Mouse (Mus musculus): ENCODE results near the gene Nol12.

Nol12 gene

DNA sequence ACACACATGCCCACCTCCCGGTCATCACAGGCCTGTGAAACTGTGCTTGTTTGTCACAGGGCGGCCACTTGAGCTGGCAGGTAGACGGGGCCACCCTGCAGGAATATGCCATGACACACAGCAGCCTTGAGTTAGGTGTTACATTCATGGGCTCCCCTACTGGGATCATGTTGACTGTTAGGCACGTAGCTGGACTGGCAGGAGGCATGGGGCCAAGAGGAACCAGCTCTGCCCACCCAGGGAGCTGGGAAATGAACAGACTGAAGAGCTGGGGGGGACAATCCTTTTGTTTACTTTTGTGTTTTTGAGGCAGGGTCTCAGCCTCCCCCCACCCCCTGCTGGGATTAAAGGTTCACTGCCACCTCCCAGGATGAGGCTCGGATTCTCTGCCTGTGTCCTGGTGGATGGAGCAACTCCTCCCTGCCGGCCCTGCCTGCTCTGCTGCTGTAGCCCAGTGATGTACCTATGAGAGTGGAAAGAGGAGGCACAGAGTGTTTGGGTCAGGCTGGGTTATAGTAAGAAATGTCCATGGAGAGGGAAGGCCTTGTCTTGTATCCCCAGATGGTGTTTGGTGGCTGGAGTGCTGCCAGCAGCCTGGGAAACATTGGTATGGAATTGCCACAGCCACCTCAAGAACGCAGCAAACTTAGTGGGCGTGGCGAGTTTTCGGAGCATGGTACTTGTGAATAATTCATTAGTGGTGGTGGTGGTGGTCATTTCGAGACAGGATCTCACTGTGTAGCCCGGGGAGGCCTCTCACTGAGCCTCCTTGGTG is 18.5 kb upstream of the Nol12 start:
- no peak for DNase-seq

DNA sequence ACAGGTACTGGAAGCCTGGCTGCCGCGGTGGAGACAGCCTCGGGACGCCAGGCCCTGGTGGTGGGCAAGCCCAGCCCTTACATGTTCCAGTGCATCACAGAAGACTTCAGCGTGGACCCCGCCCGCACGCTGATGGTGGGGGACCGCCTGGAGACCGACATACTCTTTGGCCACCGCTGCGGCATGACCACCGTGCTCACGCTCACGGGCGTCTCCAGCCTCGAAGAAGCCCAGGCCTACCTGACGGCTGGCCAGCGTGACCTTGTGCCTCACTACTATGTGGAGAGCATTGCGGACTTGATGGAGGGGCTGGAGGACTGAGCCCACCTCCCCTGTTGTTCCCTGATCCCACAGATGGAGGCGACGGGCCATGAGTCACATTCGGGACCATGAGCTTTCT is 16.6 kb upstream of the Nol12 start:
- DNase-seq: no peak

DNA sequence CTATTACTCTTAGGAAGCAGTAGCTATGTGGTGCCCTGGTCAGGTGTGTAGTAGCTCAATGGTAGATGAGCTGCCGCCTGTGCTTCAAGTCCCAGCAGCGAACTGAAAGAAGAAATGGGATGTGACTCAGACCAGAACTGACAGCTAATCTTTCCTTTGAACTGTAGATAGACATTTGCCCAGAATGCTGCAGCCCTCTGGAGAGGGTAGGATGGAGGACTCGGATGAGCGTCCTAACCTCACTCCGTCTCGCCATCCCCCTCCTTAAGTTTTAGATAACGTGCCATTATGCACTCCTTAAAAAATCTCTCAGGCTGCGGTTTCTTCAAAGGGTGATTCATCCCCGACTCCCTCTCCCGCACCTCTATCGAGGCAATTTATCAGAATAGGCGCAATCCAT is 14.8 kb upstream of the Nol12 start:
- no peak for DNase-seq

DNA sequence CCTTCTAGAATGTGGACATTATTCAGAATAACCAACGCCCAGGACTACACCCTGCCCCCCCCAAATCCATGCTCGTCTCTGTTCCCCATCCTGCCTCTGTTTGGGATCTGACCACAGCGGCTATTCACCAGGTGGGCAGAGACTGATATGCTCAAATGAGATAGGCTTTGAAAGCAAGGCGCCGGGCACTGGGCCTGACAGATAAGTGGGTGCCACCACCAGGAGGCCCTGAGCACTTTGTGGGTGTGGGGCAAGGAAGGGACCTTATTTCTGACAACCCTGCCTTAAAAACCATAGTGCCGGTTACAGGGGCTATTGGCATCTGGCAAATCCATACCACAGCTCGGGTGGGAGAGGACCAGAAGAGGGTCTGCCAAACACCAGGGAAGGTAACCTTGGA is 12.0 kb upstream of the Nol12 start:
- DNase-seq: no peak

DNA sequence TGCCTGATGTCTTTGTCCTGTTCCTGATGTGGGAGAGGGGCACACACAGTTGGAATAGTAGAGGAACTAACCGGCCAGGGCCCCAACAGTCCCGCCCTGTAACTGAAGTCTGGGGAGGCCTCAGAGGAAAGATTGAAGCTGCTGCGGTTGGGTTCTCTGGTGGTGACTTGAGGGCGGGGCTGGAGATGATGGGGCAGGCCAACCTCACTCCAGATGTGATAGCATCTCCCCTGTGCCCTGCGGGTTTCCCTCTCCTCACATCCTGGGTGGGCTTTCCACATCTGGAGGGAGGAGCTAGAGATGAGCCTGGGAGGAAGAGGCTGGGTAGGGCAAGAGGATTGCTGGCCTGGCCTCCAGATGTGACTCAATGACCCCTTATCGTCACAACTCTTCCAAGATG is 11.1 kb upstream of the Nol12 start:
- DNase-seq: no peak

DNA sequence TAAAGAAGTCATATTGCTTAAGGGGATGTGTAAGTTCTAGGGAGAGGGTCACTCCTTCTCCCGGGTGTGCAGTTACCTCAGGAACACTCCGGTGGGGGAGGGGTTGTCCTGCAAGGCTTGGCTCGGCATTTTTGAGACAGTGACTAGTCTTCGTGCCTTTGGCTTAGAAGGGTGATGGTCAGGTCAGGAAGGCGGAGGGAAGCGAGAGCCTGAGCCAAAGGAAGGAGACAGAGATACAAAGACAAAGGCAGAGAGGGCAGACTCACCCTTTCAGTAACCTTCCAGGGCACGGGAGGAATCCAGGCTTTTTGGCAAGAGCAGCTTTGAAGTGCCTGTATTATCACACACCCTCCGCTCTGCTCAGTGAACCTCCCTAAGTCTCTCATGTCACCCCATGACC is 9.6 kb upstream of the Nol12 start:
- no peak for DNase-seq

DNA sequence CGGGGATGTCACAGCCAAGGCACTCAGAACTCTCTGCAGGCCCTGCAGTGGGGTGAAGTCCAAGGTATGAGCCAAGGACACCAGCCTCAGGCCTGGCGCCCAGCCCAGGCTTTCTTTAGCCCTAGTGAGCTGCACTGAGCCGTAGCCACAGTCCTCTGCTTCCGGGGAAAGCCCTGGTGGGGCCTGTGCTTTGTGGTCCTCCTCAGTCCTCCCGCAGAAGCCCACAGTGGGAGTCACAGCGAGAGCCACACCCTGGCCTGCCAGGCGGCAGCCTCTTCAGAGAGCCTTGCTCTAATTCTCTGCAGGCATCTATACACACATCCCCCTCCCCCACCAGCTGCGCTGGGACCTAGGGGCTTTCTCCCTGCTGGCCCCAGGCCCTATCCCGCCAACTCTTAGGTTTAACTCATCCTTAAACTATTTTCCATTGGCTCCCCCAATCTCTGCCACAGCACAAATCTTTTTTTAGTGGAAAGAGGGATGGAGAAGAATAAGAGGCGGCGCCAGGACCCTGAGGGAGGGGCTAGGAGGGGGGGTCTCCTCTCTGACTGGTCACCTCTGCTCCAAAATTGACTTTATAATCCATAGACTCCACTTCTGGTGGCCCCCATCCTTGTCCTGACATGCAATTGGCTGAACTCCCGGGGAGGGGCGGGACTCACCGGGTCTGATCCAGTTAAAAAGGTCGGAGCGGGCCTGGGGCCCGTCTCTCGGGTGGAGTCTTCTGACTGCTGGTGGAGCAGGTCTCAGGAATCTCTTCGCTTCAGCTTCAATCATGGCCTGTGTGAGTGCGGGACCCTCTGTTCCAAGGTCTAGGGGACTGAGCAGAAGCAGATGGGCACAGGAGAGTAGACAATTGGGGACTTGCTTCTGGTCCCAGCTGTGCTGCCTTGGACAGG is 8.5 kb upstream of the Nol12 start, which contains the start of gene Lgals1:
TSS of gene Lgals1 (plus strand) at position 705 of the 899 bp plus-strand sequence.
- peak; percentile 46 for DNase-seq

DNA sequence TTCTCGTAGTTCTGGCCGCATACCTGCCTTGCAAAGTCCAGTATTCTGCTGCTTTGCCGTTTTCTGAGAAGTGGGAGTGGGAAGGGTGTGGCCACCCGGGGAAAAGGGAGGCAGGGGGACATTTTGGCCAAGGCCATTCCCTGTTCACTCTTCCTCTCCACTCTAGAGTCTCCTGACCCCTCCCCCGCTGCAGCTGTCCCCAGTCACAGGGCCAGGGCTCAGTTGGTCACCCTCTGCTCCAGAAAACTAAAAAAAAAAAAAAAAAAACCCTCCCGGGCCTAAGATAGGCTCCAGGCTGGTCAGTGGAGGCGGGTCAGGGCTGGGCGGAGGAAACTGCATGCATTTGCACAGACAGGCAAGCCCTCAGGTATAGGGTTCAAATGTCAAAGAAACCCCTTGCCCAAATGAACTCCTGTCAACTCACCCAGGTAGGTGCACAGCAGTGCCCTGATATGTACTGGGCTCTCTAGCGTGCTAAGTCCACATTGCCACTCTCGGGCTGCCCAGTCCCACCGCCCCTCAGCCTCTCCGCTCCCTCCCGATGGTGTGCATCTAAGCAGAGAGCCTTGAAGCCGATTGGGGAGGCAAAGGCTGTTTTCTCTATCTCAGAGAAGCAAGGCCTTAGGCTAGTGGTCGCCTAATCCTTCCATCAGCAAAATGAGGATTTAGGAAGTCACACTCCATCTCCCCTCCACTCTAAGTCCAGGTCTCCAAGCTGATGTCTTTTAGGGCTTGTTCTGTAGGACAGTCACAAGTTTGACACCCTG is 7.5 kb upstream of the Nol12 start:
- no peak for DNase-seq

DNA sequence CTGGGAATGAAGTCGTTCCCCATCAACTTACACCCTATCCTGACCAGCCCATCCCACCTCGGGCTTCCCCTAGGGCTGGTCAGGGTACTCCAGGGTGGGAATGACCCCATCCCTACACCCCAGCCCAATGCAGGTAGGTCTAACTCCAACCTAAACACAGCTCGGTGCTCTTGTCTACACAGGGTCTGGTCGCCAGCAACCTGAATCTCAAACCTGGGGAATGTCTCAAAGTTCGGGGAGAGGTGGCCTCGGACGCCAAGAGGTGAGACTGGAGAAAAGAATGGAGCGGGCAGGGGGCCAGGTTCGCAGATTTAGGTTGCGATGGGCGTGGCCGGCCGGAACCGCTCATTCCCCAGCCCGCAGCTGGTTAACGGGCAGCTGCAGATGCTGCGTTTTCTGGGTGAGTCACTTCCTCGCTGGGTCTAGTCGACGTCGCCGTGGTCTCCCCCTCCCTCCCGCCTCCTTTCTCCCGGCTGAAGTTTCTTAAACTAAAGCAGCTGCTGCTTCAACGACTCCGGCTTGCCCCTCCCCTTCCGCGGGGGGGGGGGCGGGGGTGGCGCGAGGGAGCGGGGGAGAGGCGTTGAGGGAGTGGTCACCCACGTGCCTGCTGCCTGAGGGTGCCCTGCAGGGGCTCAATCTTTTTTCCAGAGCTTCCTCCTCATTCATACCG is 6.8 kb upstream of the Nol12 start:
- DNase-seq: peak; percentile 69

DNA sequence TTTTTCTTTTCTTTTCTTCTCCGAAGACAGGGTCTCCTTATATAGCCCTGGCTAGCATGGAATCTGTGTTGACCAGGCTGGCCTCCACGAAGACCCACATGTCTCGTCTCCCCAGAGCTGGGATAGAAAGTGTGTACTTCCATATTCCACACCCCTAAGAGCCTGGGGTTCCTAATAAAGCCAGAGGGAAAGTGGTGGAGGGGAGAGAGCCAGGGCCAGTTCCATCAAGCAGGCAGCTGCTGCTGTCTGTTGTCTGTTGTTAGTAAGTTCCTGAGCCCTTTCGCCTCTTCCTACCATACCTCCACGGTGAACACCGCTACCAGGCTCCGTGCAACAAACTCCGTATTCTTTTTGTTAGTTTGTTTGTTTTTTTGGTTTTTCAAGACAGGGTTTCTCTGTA is 6.2 kb upstream of the Nol12 start:
- DNase-seq: no peak

DNA sequence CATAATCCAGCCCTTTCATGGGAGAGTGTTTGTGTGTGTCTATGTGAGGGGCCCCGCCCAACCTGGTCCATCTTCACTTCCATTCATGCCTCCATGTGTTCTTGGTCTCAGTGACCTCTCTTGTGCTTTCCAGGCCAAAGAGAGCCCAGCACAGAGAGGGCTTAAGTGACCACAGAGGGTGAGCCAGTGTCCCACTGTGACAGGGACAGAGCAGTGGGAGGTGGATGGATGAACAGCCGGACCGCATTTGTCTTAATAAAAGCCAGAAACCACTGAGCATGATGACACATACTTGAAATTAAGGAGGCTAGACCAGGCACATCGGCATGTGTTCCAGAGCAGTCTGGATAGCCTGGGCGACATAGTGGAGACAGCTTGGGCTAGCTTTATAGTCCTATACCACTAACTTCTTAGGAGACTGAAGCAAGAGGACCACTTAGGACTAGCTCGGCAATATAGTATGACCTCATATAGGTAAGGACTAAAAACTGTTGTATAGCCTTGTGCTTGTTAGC is 4.5 kb upstream of the Nol12 start:
- DNase-seq: no peak

DNA sequence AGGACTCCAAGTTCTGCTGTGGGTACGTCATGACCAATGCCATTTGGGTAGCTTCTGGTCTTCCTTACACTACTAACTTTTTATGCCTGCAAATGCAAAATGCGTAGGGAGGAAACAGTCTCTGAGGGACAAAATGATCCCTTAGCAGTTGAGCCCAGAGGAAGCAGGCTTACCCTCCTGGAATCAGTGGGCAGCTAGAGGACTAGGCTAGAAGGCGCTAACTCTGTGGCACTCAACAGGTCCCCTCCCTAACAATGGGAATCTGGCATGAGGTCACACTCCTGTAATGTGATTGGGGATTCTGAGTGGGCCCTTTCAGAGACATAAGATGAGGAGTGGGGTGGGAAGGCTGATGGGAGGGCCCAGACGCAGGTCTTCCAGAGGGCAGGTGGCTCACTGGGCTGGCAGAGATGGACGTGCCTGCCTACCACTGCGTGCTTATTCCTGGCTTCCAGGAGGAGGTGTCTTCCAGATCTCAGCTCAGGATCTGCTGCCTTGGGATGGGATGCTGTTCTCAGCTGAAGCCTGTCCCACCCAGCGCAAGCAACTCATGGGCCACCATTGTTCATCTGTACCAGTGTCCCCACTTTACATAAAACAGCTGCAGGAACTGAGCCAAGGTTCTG is 3.8 kb upstream of the Nol12 start:
- no peak for DNase-seq

DNA sequence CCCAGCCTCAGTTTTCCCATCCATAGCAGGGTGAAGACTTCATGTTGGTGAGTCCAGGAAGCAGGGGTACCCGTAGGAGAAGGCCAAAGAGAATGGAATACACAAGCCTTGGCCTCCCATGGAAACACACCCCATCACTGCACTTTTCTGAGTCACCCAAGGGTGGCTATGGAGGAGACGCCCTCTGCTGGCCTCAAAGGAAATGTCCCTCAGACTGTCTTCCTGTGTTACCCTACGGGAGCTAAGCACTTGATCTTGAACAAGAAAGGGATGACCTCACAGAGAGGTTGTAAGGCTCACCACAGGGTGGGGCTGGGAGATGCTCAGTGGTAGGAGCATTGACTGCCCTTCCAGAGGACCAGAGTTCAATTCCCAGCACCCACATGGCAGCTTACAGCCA is 3.2 kb upstream of the Nol12 start:
- no peak for DNase-seq

DNA sequence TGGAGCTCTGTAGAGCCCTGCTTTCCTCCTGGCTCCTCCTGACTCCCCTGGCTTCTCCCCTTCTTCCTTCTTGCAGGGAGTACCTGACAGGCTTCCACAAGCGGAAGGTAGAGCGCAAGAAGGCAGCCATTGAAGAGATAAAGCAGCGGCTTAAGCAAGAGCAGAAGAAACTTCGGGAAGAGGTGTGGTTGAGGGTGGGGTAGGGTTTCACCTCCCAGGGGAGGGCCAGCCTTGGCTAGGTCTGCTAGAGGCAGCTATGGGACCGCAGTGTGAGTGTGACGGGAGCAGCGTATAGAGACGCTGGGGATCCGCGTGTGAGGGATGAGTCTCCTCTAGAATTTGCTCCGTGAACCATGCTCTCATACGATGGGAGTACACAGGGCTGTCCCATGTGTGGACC is 1.7 kb downstream of the Nol12 start:
- no peak for DNase-seq

DNA sequence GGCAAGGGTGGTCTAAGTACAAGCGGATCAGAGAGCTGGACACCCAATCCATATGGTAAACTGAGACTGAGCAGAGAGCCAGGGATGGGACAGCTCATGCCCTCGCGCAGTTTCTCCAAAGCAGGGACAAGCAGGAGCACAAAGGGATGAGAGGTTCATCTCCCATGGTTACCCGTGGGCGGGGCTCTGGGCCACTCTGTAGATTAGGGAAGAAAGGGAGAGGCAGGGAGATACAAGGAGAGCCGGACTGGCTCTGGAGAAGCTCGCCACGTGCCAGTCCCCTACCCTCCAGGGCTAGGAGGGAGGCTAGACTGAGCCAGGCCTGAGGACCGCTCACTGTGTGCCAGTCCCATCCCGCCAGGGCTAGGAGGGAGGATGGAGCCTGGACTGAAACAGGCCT is 2.6 kb downstream of the Nol12 start:
- DNase-seq: no peak

DNA sequence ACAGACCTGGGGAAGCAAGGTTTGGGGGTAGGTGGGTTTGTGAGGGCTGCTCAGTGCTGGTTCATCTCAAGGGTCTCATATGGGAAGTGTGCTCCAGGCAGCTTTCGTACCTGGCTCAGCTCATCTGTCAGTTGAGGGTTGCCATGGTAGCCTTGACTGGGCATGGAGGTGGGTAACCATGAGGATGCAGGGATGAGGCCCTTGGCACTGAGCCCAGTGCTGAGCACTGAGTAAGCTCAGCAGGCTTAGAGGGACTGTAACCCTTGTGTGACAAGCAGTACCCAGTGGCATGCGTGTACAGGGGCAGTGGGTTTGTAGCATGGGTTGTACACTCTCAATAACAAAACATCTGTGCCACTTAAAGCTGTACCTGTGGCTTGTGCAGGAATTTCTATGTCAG is 3.2 kb downstream of the Nol12 start:
- DNase-seq: no peak

DNA sequence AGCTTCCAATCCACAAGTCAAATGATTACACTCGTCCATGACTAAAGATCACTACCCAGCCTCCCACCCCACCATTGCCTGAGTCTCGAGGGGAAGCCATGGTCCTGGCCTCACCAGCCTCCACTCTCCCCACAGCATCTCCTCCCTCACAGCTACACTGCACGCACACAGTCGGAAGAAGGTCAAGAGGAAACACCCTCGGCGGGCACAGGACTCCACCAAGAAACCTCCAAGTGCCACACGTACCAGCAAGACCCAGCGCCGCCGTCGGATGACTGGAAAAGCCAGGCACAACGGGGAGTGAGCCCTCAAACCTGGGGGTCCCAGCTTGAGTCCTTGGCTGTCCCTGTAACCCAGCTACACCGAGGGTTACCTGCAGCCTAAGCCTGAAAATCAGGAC is 5.6 kb downstream of the Nol12 start:
- no peak for DNase-seq

DNA sequence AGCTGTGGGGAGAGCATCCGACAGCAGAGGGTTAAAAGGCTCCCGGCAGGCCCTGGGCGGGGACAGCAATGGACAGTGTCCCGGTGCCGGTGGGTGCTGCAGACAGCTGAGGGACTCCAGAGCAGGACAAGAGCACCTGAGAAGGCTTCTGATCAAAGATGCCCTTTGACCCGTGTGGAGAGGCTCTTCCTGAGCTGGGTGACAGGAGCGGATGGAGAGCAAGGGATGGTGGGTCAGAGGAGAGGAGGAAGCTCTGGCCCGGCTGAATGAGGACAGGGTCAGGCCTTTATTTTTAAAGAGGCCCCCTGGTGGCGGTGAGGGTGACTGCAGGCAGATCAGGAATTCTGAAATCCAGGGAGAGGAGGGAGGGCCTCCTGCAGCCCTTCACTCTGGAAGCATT is 7.9 kb downstream of the Nol12 start:
- peak; percentile 77 for DNase-seq

DNA sequence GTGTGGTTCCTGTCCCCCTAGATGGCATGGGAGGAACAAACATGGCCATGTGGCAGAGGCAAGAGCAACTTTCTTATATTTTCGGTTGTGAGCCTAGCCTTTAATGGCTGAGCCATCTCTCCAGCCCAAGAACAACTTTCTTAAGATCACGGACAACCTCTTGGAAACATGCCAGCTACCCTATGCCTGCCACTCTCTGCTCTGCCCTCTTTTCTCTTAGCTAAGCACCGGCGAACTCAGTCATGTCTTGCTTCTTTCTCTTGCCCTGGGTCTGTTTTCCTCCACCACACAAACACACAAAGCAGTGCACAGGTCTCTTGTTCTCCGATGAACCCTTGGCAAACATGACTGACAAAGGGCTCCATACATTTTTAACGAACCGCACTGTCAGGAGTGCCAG is 11.5 kb downstream of the Nol12 start:
- no peak for DNase-seq

DNA sequence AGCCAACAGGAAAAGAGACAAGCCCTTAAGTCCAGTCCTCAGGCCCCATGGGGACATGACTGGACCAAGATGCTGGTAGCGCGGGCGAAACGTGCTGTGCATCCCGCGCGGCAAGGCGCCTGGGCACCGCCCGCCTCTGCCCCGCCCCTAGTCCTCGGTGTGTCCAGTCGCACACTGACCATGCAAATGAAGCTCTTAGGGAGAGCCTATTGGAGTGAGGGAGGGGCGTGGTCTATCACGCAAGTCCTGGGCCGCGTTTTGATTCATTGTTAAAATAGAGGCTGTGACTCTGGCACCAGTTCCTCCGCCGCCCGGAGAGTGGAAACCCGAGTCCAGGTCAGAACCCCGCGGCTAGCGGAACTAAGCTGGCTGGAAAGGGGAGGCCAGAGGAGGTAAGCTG is 12.9 kb downstream of the Nol12 start, which contains the start of gene Triobp:
TSS of gene Triobp (plus strand) at position 68 of the 400 bp plus-strand sequence.
- DNase-seq: peak; percentile 86

DNA sequence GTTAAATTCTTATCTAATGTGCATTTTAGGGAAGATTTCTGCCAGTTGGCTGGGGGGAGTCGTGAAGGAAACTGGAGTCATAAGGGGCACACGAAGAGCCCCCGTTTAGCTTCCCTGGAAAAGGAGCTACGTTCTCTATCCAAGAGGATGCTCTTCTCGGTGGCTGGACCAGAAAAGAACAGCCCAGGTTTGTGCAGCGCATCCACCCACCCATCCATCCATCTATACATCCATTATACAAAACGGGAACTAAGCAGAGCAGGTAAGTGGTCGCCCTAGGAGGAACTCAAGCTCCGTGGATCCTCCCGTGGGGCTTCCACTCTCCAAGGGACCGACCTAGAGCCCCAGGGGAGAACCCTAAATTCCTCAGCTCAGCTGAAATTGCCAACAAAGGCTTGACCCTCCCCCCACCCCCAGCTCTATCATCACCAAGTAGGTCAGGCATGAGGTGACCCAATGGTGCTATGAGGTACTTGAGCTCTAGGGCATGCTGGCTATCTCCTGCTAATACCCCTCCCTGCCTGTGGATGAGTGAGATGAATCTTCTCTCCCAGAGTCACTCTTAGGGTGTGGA is 13.5 kb downstream of the Nol12 start:
- DNase-seq: no peak

DNA sequence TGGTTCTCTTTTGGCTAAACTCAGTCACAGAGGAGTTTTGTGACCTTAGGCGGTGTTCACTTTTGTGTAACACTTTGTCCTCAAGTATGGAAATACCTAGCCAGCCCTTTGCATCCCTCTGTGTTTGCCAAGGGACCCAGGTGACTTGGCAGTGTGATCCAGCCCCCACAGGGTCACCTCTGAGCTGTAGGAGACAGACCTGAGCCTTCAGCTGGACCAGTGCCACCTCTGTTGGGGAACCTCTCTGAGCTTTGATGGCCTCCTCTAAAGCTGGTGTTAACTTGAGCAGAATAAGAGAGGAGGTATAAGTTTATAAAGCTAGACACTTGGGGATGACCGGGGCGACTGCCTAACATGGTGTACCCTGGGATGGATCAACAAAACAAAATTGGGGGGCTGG is 14.2 kb downstream of the Nol12 start:
- no peak for DNase-seq
